Mouse (Mus musculus): ENCODE data around the gene Golph3.

Golph3 gene

DNA sequence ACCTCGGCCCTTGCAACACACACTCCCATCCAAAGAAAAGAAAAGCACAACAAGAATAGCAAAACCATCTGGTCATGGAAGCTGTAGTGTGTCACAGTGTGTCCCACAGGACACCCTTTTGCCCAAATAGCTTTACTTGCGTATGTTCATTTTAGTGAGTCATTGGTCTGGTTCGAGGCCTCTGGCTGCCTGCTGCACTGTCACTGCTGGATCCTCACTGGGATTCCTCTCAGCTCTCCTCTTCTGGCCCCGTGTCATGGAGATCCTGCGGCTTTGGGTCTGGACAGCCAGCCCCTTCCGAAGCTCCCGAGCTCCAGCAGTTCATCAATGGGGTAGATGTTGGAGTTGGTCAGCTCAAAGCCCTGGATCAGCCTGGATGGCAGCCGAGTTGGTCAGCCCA is 2.8 kb upstream of the Golph3 start:
- DNase-seq (ENCODE audit: low spot score), result no peak

DNA sequence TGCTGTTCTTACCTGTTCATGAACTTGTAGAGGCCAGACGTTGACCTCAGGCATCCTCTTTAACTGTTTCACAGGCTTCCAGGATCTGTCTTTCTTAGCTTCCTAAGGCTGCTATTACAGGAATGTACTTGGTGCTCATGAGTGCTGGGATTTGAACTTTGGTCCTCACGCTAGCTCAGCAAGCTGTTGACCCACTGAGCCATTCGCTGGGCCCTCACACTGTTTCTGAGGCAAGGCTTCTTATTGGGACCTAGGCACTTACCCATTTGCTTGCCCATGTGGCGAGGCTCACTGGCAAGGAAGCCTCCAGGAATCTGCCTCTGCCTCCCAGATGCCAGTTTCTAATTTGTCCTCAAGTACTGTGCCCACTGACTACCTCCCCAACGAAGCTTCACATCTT is 1.4 kb upstream of the Golph3 start:
- no peak for DNase-seq (ENCODE audit: low spot score)

DNA sequence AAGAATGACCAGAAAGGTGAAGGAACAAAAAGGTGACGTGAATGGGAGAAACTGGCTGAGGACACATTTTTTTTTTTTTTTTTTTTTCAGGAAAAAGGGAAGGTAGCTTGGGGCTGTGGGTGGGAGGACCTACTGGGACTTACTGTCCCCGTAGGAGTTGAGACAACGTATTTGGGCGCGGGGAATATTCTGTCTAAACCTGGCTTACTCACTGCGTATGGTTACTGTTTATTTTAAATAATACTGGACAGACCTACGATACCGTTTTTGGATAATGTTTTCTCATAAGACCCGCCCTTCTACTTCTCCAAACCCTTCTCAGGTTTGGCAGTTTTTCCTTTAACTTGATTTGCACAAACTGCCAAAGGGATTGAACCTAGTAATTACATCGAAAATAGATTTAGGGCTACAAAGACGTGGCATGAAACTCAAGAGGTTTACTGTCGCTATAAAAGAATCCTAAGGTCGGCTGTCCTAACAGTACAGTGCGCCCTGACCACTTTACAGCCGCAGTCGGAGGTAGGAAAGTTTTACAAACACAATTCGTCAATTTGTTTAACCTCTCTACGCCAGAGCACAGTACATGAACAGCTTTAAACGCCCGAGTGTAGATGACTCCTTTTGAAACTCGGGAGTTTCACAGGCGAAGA is 684 bp upstream of the Golph3 start:
- DNase-seq (ENCODE audit: low spot score), result no peak

DNA sequence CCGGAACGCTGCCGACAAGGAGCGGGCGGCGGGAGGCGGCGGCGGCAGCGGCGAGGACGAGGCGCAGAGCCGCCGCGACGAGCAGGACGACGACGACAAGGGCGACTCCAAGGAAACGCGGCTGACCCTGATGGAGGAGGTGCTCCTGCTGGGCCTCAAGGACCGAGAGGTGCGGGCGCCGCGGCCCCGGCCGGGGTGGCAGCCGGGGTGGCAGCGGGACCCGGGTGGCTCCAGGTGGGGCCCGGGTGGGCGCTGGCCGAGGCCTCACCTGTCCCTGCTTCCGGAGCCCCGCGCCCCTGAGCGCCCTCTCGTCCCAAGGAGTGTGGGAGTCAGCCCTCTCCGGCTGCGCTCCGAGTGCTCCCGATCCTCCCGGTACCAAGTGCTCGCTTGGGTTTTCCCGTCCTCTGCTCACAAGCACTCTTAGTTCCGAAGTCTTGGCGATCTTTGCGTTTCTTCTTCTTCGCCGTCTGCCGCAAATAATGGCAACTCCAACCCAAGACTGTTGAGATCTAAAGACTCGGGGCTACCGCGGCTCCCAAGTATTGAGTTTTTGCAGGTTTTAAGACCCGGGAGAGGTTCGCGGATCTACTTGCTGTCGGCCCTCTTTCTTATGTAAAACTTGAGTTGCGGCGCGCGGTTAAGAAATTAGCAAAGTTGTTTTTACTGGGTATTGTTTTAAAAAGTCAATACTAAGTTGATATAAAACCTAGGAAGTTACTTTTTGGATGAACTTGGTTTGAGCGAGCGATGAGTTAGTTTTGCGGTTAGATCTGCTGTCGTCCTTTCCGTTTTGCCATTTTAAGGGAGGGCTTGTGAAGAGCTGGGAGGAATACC is 755 bp downstream of the Golph3 start, which contains the start of gene 1810049J17Rik:
Gene 1810049J17Rik, minus strand, starts transcription at position 112 of the 834 bp plus-strand sequence.
- peak; percentile 61 for DNase-seq (ENCODE audit: low spot score)

DNA sequence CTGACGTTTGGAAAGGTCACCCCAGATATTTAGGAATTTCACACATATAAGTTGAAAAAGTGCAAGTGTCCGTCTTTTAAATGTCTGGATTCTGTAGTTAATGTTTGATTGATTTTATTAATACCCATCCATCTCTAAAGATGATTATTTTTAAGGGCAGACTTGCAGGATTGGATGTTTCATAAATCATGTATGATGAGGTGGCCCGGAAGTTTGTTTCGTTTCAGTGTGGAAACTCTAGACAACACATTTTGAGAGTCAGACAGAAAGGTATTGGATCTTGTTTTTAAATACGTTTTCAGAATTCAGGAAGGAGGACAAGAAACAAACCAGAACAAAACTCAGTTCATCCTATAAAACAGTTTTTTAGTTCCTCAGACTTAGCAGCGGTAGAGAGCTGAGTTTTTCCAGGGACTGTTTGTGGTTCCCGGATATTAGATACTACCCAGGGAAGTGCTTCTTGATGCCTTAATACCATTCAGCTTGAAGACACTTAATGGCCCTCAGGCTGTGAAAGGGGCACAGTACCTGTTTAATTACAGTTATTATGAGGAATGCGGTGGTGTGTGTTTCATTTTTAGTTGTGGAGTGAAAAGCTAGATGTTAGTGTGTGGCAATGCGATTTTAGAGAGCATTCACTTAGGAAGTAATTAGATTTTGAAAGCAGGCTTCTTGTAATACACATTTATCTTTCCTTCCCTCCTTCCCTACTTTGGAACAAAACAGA is 1.6 kb downstream of the Golph3 start:
- DNase-seq (ENCODE audit: low spot score), result no peak

DNA sequence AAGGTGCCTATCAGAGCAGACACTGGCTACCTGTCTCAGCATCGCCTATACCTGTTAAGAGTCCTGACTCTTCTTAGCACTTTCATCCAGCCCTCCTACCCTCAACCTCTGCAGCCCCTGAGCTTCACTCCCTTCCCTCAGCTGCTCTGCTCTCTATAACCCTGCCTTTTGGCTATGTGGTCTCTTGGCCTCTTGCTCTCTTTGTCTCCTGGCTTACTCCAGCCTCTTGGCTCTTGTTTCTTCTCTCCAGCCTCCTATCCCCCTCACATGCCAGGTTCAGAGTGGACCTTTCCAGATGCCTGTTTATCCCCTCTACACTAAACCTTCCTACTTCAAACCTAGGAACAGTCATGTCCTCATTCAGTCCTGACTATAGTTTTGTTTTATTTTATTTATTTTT is 3.1 kb downstream of the Golph3 start:
- no peak for DNase-seq (ENCODE audit: low spot score)

DNA sequence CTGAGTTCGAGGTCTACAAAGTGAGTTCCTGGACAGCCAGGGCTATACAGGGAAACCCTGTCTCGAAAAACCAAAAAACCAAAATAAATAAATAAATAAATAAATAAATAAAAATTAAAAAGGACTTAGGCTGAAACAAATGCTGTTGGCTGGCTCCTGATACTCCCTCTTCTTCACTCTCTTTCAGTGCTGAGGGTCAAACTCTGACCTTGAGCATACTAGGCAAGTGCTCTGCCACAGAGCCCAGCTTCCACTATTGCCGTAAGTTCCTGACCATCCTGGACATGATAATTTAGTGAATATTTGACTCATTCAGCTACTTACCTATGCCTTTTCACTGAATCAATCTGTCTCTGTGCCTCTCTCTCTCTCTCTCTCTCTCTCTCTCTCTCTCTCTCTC is 9.1 kb downstream of the Golph3 start:
- DNase-seq (ENCODE audit: low spot score), result no peak

DNA sequence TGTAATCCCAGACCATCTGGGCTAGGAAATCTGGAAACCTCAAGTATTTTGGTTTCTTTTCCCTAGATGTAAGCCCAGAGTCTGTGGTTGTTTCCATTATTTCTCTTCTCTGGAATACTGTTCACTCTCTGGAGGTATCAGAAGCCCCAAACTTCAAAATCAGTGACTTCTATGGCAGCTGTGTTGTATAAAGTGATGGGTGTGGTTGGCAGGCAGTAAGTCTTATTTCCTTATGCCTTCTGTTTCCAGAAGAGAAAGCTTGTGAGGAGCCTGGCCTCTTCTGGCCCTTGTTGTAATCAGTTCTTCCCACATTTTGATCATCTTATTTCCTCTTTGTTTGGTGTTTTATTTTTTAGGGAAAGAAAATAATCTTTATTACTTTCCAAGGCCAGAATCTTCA is 9.6 kb downstream of the Golph3 start:
- DNase-seq (ENCODE audit: low spot score), result no peak

DNA sequence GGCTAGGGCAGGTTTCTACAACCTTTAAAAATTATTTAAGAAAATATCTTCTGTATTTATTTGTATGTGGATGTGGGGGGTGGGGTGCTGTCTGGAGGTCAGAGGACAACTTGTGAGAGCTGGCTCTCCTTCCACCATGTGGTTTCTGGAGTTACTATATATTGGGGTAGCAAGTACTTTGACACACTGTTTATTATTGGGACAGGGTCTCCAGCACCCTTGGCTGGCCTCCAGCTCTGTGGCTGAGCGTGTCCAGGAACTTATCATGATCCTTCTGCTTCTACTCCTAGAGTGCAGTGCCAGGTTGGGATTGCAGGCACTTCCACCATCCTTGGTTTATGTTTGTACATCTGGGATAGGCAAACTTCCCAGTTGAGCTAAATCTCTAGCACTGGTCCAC is 10.1 kb downstream of the Golph3 start:
- no peak for DNase-seq (ENCODE audit: low spot score)

DNA sequence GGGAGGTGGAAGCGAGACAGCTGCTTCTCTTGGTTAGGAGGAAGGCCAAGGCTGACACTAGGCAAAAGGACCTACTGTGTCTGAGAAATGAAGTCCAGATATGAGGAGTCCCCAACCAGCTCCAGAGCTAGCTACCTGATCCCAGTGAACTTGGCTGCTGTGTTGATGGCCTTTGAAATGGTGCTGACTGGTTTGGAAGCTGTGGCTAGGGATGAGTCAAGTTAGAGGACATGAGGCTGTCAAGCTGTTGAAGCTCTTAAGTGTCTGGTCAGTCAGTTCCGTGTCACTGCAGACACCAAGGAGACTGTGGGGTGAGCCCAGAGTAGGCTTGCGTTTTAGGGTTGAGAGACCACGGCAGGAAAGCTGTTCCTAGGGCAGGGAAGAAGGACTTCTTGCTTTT is 13.1 kb downstream of the Golph3 start:
- no peak for DNase-seq (ENCODE audit: low spot score)

DNA sequence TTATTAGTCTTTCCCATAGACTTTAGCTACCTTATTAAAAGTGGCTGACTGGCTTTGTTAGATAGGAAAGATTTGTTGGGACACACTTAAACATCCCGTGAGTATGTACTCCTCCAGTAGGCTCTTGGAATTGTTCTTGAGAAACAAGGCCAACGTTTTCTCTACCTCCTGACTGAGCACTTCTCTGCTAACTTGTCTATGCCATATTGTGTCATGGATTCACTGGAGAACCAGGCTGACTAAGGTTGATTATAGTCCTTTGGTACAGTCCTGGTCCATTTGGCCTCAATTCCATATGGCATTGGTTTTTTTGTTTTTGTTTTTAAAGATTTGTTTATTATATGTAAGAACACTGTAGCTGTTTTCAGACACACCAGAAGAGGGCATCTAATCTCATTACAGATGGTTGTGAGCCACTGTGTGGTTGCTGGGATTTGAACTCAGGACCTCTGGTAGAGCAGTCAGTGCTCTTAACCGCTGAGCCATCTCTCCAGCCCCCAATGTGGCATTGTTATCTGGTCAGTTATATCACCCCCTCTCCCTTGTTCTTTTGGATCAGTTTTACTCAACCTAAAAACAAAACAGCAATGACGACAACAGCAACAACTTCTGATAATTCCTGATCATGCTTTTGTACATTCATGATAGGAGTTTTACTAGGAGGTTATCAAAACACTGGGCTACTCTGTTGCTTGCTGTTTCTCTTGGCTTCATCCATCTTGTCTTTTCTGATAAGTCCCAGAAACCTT is 16.0 kb downstream of the Golph3 start:
- no peak for DNase-seq (ENCODE audit: low spot score)

DNA sequence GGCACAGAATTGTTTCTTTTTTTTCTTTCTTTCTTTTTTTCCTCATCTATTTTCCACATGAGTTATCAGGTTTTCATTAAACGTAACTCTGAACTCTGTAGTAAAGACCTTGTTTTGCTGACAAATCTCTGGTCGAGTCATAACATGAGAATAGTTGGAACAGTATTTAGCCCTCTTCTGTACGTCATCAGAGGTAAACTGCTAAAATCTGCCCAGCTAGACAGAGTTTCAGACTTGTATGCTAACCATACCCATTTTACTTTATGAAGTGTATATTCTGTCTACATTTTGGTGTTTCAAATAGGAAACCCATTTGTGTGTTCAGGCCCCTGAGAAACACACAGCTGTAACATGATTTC is 16.5 kb downstream of the Golph3 start:
- no peak for DNase-seq (ENCODE audit: low spot score)

DNA sequence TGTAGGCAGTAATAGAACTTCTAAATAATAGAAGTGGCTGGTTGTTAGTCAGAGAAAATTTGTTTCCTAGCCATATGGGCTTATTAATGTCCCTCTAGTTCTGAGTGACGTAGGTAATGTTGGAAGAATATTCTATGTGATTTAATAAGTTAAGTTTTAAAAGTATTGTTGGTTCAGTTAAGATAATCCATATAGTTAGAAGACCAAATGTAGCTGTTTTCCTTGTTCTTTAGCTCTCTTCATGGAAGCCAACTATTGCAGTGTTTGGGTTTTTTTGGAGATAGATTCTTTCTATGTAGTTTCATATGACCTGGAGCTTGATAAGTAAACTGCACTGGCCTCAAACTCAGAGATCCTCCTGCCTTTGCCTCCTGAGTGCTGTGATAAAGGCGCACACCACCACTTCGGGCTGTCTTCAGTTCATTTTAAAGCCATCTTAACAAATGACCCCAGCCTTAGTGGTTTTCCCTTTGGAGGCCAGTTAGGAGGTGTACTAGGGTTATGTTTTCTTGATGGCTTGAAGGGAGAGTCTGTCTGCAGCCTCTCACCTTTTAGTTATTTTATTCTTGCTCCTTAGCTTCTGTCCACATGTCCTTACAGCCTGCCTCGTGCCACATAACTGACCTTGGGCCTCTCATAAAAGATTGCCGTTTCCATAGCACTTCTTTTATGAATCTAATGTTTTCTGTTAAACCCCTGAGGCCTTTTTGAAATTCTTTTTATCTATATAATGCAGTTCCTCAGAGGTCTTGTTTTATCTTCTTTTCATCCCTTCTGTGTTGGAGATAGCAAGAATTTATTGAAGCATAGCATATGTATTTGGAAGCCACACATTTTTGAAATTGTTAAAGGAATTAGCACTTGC is 19.5 kb downstream of the Golph3 start:
- DNase-seq (ENCODE audit: low spot score), result no peak

DNA sequence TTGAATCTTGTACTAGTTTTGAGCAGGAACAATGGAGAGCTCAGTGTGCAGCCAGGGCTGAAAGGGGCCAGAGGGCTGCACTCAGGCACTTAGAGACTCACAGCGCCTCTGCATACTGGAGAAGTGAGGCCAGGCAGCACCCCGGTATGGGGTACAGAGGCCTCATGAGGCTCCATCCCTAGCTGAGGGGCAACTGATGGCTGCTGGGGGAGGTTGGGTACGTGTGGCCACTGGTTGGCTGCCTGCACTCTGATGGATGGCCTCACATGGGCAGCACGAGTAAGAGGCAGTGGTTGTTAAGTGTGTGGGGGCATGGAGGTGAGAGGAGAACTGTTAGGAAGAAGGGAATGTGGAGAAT is 20.1 kb downstream of the Golph3 start:
- DNase-seq (ENCODE audit: low spot score), result peak; percentile 35

DNA sequence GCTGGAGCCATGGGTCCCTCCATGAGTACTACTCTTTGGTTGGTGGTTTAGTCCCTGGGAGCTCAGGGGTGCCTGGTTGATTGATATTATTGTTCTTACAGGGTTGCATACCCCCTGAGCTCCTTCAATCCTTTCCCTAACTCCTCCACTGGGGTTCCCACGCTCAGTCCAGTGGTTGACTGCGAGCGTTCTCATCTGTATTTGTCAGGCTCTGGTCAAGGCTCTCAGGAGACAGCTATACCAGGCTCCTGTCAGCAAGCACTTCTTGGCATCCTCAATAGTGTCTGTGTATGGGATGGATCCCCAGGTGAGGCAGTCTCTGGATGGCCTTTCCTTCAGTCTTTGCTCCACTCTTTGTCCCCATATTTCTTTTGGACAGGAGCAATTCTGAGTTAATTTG is 25.7 kb downstream of the Golph3 start:
- DNase-seq (ENCODE audit: low spot score), result no peak

DNA sequence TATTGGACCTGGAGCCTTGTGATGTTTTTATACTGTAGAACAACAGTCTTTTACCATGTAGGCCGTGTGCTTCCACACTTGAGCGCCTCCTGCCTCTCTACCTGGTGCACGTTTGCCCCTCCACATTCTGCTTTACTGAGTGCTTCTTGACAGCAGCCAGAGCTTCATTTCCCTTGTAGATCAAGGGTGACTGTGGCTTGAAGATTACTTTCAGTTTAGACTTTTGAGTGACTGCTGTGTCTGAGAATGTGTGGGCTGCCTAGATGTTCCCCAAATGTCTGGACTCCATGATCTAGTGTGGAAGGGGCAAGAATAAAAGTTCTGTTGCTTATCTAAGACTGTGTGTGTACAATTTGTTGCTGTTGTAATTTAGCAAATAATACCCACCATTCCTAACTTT is 27.7 kb downstream of the Golph3 start:
- no peak for DNase-seq (ENCODE audit: low spot score)

DNA sequence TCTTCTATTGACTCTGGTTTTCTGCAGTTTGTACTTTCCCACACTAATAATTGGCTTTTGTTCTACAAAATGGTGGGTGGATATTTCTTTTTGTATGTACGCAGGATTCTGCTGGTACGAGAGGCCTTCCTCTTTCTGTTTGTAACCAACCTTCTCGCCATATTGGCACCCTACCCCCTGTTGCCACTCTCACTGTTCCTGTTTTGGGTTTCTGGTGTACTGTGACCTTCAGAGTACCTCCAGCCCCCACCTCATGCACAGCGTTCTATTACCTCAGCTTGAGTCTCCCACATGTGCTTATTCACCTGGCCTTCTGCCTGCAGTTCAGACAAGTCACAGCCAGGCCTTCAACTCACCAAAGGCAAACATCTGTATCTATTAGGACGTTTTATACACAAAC is 28.6 kb downstream of the Golph3 start:
- no peak for DNase-seq (ENCODE audit: low spot score)

DNA sequence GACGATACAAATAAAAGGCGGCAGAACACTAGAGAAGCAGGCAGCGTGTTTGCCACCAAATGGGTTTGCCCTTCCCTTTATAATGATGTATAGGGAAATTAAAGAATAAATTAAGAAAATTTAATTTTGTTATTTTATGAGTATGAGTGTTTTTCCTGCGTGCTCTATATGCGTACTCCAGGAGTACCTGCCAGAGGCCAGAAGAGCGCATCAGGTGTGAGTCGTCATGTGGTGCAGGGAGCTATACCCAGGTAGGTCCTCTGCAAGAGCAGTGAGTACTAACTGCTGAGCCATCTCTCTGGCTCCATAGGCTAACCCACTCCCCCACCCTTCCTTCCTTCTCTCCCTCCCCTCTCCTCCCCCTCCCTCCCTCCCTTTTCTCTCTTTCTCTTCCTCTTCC is 30.2 kb downstream of the Golph3 start:
- DNase-seq (ENCODE audit: low spot score), result no peak

DNA sequence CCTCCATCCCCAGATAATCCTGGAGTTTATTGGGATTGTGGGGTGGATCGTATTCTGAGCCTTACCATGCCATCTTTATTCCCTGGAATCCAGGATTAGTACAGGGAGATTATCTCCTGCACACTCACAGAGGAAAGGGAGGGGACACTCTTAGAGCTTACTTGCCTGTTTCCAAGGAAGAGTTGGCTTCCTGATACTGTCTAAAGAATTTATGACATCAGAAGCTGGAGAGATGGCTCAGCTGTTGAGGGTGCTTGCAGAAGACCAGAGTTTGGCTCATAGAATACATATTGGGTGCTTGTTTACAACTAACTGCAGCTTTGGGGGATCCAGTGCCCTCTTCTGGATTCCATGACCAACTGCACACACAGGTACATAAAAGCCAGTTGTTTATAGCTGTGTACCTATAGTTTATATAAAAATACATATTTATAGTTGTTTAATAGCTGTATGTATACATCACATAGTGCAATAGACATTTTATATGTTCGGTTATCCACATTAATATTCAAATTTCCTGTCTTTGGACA is 33.1 kb downstream of the Golph3 start:
- DNase-seq (ENCODE audit: low spot score), result no peak

DNA sequence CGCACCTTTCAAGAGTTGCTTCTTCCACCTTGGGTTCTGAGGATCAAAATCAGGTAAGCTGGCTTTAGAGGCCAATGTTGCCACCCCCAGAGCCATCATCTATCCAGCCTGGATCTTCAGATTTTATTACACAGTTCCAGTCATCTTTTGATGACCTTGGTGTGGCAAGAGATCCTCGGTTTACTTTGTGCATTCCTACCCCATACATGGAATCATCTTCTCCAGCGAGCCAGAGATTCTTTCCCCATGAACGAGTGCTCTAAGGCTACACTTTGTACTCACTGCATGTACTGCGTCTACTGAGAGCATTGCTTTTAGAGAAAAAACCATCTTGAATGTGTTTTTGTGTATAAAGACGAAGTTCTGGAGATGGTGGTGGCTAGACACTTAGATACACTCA is 34.0 kb downstream of the Golph3 start:
- DNase-seq (ENCODE audit: low spot score), result no peak

DNA sequence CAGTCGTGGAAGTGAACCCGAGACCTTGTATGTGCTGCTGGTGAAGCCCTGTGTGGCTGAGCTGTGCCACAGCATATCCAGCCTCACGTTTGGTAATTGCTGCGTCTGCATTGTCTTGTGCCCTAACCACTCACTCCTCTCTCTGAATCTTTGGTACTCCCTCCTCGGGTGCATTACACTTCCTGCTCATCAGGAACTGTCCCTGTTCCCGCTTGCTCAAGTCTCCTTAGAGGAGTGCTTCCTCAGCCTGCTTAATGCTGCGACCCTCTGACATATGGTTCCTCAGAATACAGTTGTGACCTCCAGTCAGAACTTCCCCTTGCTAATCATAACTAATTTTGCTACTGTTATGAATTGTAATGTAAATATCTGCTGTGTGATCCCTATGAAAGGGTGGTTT is 34.7 kb downstream of the Golph3 start:
- no peak for DNase-seq (ENCODE audit: low spot score)
